Mouse (Mus musculus) retina, embryonic 14.5 days (tissue): ENCODE data around the gene Retnlg.
"Not testable (repeated sequence)": the region's sequence is repeated elsewhere in the genome, so short reads cannot be mapped to it uniquely, and the experiment has no call there.

ENCODE experiments used
- DNase-seq: peaks from one replicate; pipeline ENCODE4 v3.0.0-alpha.2; 2015; ENCODE audit warnings: low spot score

Gene Retnlg

DNA sequence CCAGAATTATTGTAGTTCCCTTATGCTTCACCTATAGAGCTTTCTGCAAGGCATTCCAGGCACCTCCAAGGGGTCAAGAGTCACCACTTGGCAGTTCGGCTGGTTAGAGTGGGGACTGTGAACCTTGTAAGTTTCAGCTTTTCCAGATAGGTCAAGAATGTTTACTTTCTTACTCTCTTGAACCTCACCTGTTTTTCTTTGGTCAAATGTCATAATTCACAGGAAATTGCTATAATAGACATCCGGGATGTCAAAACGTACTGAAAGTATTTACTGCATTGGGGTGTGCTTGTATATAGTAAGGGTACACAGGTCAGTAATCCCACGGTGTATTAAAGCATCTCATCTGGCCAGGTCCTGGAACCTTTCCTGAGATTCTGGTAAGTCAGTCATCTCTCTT lies at the start of gene Retnlg:
Gene Retnlg, plus strand, starts transcription at position 301 of the 400 bp plus-strand sequence.
- no peak for DNase-seq

DNA sequence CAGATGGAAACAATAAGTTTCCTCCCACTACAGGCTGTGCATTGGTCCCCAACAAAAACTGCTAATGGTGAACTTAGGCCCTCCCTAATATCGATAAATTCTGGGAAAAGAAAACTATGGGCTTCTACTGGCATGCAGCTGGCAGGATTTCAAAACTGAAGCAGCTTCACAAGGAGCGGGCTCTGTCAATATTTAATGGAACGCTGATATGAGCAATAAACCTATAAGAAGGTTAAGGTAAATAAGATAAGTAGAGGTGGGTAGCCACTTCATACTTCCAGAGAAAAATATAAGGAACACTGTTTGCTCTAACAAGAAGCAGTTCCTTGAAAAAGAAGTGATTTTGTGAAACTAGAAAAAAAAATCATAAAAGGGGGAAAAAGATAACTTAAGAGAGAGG lies 45.9 kb upstream of the Retnlg start:
- no peak for DNase-seq

DNA sequence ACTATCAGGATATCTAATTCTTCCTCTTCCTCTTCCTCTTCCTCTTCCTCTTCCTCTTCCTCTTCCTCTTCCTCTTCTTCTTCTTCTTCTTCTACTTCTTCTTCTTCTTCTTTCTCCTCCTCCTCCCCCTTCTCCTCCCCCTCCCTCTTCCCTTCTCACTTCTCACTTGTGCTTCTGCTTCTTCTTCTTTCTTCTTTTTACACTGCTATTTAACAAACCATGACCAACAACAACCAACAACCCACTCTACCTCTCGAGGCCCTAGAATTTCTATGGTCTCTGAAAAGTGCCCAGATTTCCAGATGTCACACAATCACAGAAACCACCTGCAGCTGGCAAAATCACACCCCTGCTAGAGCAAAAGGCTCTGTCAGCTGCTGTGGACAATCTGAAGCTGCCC lies 44.8 kb upstream of the Retnlg start:
- no peak for DNase-seq

DNA sequence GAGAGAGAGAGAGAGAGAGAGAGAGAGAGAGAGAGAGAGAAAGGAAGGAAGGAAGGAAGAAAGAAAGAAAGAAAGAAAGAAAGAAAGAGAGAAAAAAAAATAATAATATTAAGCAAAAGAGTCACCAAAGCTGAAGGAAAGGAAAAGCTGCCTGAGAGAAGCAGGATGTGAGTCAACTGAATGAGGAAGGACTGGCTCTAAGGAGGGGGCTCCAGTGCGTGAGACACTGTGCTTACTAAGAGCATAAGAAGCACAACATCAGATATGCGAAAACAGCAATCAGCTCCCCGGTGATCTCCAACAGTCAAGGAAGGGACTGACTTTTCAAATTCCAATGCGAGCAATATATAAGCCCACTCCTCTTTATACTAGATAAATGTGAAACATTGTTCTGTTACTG lies 43.4 kb upstream of the Retnlg start:
- DNase-seq = no peak

DNA sequence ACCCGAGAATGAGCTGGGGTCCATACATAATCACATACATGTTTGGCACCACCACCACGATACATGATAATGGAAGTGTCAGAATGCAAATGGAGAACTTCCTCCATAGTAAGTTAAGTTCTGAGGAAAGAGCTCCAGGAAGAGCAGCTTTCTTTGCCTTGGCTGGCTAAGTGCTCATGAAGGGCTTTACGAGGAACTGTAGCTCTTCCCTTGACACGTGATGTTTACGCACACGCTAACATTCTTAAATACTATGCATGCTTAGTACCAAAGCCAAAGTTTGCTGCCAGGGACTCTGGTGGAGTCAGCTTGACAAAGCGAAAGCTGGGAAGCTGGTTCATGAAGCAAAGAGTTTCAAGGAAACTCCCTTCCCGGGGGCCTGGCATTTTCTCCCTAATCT lies 40.4 kb upstream of the Retnlg start:
- DNase-seq = no peak

DNA sequence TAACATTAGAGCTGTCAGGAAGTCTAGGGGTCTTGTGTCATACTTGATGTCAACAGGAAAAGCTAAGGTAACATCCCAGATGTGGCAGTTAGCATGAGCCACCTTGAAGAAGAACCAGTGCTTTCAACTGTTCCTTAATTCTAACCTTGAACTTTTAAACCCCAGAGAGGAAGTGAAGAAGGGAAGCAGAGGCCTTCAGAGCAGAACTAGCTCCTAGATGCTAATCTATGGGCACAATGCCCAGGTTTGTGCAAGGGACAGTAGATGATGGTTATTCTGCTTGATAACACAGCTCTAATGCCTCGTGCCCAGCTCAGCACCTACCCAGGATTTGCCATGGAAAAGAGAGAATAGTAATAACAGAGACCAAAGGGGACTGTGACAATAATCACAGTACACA lies 38.8 kb upstream of the Retnlg start:
- DNase-seq = not testable (repeated sequence)

DNA sequence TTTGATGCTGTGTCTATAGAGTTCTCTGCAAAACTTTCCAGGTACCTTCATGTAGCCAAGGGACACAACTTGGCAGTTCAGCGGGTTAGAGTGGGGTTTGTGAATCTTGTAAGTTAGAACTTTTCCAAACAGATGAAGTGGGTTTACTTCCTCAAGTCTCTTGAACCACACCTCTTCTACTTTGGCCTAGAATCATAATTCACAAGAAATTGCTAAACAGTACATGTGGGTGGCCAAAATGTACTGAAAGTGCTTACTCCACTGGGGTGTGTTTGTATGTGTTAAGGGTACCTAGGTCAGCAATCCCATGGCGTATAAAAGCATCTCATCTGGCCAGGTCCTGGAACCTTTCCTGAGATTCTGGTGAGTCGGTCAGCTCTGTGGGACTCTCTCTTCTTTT lies 30.2 kb upstream of the Retnlg start, which contains the start of gene Retnla:
Gene Retnla, plus strand, starts transcription at position 286 of the 400 bp plus-strand sequence.
- no peak for DNase-seq

DNA sequence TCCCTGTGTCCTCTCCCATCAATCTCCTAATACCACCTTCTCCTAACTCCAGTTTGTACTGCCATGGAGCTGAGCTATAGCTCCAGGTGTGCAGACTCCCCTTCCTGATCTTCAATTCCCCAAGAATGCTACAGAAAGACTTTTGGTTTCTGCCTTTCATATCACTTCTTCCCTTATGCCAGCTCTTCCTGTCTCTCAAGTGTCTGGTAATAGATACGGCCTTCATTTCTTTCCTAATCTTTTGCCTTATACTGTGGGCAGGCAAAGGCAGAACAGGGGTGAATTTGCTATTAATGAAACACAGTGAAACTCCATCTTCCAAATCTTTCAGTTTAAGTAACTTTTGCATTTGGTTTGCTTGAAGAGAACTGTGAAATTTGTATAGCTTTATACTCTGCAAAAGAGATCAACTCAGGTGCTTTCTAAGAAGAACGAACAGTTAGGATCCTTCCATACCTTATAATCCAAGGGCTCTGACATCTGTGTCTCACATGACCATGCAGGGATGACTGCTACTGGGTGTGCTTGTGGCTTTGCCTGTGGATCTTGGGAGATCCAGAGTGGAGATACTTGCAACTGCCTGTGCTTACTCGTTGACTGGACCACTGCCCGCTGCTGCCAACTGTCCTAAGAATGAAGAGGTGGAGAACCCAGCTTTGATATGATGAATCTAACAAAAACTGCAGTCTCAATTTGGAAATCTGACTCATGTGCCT lies 28.6 kb upstream of the Retnlg start:
- no peak for DNase-seq

DNA sequence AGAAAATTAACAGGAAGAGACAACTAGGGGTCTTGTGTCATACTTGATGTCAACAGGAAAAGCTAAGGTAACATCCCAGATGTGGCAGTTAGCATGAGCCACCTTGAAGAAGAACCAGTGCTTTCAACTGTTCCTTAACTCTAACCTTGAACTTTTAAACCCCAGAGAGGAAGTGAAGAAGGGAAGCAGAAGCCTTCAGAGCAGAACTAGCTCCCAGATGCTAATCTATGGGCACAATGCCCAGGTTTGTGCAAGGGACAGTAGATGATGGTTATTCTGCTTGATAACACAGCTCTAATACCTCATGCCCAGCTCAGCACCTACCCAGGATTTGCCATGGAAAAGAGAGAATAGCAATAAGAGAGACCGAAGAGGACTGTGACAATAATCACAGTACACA lies 7.4 kb upstream of the Retnlg start:
- DNase-seq = not testable (repeated sequence)

DNA sequence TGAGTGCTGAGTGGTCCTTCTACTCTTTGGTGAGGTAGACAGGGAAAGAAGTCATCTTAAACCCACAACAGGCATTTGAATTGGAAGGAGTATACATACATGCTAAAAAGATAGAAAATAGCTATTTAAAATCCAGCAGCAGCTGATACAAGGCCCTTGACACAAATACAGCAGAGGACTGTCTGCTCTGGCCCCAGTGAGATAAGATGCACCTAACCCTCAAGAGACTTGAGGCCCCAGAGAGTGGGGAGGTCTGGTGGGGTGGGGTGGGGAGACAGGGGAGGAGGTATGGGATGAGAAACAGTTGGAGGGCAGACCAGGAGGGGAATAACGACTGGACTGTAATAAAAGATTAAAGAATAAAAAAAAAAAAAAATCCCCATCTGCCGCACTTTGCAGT lies 4.7 kb upstream of the Retnlg start:
- no peak for DNase-seq

DNA sequence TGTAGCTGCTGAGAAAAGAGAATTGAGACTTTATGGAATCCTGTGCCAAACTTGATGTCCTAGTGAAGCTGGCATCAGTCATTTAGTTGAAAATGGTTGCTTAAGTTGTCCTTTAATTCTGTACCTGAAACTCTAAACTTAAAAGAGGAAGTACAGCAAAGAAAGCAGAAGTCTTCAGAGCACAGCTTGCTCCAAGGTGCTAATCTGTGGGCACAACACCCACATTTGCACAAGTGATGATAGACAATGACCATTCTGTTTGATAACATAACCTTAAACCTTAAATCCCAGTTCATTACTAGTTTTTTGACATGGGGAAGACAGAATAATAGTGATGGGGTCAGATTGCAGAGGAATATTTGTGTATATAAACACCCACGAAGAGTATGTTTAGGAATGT lies 3.8 kb upstream of the Retnlg start:
- DNase-seq = no peak

DNA sequence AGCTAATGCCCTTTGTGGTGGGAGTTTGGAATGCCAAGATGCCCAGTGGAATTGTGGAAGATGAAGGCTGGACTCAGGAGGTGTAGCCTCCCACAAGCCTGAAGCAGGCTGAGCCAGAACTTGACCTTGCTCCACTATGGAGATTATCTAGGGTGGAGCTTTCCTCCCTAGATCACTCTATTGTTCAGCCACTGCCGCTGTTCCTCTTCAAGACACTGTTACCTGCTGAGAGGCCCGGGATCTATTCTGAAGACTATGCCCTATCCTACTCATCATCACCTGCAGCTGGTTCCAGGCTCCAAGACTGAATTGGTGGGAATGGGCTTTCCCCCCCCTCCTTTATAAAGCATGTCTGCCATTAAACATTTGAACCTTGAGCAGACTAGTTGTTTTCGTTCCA lies 2.8 kb upstream of the Retnlg start:
- DNase-seq = no peak

DNA sequence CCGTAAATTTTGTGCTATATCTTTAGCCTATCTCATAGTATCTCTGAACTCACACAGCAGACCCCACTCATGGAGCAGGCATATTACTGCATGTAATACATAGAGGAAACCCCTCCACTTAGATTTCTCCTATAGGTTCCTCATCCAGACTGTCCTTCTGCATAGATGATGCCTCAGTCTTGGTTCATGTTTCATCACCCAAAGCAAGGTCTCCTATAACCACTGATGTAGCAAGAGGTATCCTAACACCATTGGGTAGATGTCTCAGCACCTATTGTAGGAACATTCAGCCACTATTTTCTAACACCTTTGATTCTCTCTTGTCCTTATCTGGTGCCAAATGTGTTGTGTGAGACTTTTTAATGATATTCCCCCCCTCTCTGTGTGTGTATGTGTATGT lies 667 bp upstream of the Retnlg start:
- no peak for DNase-seq

DNA sequence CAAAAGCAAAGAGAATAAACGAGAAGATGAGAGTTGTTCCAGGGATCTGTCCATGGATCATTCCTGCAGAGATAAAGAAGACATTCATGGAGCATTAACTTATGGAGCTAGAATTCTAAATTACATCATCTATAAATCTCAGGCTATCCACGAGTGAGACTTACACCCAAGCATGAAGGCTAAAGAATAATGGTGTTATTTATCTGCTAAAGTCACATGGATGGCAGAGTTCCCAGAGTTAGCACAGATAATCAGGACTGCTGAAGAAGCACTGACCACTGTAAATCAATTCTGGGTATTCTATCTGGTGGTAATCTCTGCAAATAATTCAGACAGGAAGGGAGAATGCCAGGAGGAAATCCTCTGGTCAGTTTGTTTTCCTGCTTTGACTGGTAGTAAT lies 18.3 kb downstream of the Retnlg start:
- no peak for DNase-seq

DNA sequence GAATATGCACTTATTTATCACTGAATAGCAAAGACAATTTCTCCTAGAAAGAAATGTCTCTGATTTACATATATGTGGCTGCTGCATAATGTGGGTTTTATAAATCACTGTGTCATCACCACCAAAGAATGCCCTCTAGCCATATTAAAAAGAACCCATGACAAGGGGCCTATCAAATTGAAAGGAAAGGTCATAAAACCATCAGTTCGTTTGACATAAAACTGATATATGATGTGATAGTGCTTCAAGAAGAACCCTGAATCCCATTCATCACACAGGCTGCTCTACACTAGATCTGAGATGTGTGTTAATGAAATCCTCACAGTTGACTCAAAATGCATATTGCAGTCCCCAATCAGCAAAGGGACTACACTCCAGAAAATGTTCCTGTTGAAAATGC lies 27.4 kb downstream of the Retnlg start:
- no peak for DNase-seq

DNA sequence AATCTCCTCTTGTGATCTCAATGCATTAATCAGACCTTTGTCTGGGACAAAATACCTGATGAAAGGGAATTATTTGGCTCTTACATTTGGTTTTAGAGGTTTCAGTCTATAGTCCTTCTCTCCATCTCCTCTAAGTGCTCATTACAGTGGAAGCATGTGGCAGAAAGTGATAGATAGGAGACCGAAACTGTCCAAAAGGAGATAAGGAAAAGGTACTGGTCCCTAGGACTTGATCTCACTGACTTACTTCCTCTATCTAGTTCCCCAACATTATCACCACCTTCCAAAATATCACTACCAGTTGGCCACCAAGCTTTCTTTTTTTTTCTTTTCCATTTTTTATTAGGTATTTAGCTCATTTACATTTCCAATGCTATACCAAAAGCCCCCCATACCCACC lies 38.8 kb downstream of the Retnlg start:
- DNase-seq = no peak

DNA sequence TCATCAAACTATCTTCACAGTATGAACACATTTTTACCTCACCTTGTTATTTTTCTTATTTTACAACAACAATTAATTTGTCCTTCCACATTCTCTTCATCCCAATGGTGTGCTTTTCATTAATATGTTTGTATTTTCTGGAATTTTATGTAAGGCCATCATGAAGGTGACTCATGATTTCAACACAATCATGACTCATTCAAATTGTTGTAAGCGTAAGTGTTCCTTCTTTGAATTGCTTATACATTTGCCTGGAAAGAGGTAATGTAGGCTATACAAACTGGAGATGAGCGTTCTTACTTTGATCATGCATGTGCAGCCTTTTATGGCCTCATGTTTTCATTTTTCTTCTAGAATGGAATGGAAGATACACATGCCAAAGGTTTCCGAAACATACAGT lies 40.8 kb downstream of the Retnlg start:
- DNase-seq = no peak

DNA sequence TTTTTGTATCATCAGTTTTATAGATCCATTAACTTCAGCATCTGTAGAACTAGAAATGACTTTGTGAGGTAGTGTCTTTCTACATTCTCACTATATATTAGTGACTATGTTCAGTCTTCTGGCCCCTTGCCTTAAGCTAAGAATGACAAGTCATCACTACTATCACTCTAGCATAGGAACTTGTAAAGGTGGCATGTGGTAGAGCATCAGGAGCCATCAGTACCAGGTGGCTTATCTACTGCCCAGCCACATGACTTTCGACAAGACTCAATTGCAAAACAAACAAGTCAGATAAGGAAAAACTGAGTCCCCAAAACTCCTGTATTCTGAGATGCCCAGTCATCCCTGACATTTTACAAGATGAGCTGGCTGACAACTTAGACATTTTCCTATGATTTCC lies 51.3 kb downstream of the Retnlg start:
- no peak for DNase-seq
